Mouse (Mus musculus): ENCODE measurements around the gene Pcp4l1. TPM values are rescaled to one million over a fixed set of nuclear protein-coding genes. Genes with fewer than 3 reads are reported as not detected.

Pcp4l1 gene
- polyA plus RNA-seq (2017; shearing (Covaris generic)): not detected

DNA sequence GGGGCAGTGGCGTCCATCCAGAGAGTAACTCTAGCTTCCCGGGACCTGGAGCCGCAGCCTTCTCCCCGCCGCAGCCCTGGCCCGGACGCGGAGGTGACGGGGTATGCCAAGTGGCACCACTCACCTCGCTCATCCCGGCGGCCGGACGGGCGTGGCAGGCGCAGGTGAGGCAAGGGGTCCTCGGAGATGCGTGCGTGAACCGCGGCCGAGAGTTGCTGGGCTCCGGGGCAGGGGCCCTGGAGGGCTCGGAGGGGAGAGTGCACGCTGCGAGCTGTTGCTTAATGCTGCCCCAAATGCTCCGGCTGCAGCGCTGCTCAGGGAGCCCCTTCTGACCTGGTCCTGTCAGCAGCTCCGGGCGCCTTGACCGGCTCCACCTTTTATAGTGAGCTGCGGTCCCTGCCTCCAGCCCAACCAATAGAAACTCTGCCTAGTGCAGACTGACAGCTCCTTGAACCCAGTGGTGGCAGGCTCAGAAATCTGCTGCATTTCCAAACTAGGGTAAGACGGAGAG lies at the start of gene Pcp4l1:
Gene Pcp4l1 (minus strand): TSS at position 382 of the 511 bp plus-strand sequence.

DNA sequence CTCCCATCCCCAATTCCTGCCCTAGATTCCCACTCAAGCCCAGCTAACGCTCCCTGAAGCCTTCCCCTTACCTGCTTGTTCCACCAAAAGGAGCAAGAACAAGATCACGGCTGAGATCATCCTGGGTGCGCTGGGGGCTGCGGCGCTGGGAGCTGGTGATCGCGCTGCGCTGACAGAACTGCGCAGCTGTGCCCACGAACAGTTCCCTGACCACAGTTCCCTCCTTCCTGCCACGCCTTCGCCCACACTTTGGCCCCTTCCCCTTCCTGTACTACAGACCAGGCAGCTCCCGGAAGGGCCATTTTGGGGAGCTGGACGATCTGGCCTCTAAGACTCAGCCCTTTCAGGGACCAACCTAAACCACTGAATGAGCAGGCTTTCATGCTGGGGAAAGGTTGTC lies 38.1 kb upstream of the Pcp4l1 start, which contains the start of gene Fcer1g:
Gene Fcer1g (minus strand): TSS at position 240 of the 400 bp plus-strand sequence.

DNA sequence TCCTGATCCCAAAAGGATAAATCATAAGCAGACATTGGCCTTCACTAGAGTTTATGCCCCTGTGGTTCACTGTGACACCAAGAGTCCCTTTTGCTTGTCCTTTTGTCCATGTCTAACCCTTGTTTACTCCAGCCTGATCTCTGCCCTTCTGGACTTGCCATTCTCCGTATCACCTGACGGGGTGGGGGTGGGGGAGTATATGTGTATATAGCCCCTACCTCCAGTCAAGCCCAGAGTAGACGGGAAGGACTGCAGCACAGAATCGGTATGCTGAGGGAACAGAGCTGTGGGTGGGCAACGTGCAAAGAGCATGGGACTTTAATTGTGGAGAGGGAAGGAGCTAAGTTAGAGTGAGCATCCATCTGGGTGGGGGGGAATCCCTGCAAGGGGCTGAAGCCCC lies 28.8 kb upstream of the Pcp4l1 start, which contains the start of gene Apoa2:
Gene Apoa2 (plus strand): TSS at position 198 of the 400 bp plus-strand sequence.

DNA sequence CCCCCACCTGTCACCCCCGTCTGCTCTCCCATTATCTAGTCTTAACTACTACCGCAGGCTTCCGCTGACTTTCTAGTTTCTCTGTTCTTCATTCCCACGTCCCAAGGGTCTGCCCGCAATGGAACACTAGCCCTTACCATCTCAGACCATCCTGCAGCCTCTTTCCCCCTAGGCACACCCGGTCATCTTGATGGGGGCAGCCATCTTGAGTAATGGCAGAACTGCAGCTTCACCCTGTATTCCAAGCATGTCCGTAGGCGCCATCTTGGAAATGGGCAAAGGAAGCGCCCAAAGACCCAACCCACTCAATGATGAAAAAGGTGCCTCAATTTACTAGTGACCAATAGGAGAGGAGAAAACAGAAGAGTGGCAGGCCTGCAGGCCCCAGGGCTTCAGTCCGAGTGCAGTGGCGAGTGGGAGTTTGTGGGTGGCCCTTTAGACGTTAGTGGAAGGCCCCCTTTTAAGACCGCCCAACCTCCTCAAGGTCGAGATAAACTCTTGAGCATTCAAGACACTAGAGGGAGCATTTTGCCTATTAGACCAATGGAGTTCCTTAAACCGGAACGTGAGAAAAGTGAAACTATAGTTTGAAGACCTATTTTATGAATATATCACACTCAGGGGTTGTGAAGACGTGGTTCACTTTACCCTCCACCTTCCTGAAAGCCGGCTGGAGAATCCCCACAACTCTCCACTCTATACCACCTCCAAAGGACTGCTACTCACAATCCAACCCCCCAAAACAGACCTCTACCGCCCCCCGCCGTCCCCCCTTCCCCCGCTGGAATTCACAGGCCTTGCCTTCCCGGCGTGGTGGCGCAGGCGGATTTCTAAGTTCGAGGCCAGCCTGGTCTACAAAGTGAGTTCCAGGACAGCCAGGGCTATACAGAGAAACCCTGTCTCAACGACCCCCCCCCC lies 26.4 kb upstream of the Pcp4l1 start, which contains the start of gene Tomm40l:
Gene Tomm40l (minus strand): TSS at position 277 of the 918 bp plus-strand sequence.

DNA sequence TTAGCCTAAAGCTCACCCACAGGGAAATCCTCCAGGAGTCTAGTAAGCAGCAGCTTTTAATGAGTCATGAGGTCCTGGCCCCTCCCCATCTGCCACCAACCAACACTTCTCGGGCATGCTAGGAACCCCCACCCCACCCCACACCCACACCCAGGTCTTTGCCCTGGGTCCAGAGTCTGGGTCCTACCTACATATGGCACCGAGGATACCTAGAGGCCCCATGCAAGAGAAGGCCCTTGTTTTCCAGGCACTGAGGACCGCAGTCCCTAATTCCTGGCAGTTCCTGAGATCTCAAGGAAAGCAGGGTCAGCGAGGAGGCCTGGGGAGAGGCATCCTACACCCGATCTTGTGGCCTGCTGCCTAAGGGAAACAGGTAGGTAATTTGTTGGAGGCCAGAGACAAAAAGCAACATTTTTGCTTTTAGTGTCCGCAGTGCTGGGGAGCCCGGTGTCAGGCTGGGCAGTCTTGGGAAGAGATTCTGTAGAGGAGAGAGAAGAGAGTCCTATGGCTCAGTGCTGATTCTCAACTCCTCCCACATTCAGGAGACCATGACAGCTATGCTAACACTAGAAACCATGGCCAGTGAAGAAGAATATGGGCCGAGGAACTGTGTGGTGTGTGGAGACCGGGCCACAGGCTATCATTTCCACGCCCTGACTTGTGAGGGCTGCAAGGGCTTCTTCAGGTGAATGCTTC lies 17.9 kb upstream of the Pcp4l1 start, which contains the start of gene Nr1i3:
Gene Nr1i3 (plus strand): TSS at position 170 of the 696 bp plus-strand sequence.

DNA sequence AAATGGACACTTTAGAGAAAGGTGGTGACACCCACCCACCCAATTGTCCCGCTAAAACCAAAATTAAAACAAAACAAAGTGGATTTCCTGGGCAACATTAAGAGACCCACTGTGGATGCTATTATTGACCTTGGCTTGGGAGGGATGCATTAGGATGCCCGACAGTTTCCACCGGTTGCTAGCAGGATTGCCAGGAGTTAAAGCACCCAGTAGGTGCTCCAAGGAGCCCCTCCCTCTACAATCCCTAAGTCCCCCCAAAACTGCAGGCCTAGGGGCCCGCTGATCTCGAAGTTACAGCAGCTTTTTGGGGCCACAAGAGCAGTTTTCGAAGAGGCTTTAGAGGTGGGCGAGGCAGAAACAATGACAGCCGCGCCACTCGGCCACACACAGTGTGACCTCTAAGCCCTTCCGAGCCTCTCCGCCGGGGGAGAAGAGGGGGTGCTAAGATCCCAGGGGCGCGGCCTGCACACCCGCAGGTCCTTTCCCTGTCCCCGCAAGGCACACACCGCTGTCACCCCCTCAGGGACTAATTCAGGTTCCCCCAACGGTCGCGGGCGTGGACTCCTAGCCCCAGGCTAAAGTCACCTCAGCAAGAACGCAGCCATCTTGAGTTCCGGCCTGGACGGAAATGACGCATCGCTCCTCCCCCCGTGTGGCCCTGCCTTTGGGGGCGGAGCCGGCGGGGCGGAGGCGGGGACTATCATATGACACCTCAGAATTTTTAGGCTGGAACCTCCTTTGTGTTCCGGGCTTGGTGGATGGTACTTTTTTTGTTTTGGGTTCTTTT lies 45.9 kb downstream of the Pcp4l1 start, which contains the start of the genes Sdhc and Mpz:
Gene Sdhc (minus strand): TSS at position 630 of the 787 bp plus-strand sequence.
Gene Mpz (plus strand): TSS at position 738 of the 787 bp plus-strand sequence.

Other genes with a start within 250 kb of the Pcp4l1 start
- gene Fcgr2b, start 219.7 kb downstream of the Pcp4l1 start, polyA plus RNA-seq (2017; shearing (Covaris generic)): 0.50 TPM
- gene Fcgr4, start 177.3 kb downstream of the Pcp4l1 start, polyA plus RNA-seq (2017; shearing (Covaris generic)): 0.47 TPM
- 1.6 TPM for gene Fcgr3, start 131.3 kb downstream of the Pcp4l1 start, polyA plus RNA-seq (2017; shearing (Covaris generic))
- gene Cfap126, start 82.3 kb downstream of the Pcp4l1 start, polyA plus RNA-seq (2017; shearing (Covaris generic)): 1.2 TPM
- 159 TPM for gene Sdhc, start 45.7 kb downstream of the Pcp4l1 start, polyA plus RNA-seq (2017; shearing (Covaris generic))
- not detected for gene Mpz, start 45.6 kb downstream of the Pcp4l1 start, polyA plus RNA-seq (2017; shearing (Covaris generic))
- gene Nr1i3, start 17.7 kb upstream of the Pcp4l1 start, polyA plus RNA-seq (2017; shearing (Covaris generic)): 0.36 TPM
- 34.9 TPM for gene Tomm40l, start 26.2 kb upstream of the Pcp4l1 start, polyA plus RNA-seq (2017; shearing (Covaris generic))
- not detected for gene Apoa2, start 28.8 kb upstream of the Pcp4l1 start, polyA plus RNA-seq (2017; shearing (Covaris generic))
- 5.2 TPM for gene Fcer1g, start 38.1 kb upstream of the Pcp4l1 start, polyA plus RNA-seq (2017; shearing (Covaris generic))
- gene Adamts4, start 54.2 kb upstream of the Pcp4l1 start, polyA plus RNA-seq (2017; shearing (Covaris generic)): 0.12 TPM
- 181 TPM for gene Ndufs2, start 55.1 kb upstream of the Pcp4l1 start, polyA plus RNA-seq (2017; shearing (Covaris generic))
- 43.3 TPM for gene B4galt3, start 74.1 kb upstream of the Pcp4l1 start, polyA plus RNA-seq (2017; shearing (Covaris generic))
- gene Ppox, start 84.9 kb upstream of the Pcp4l1 start, polyA plus RNA-seq (2017; shearing (Covaris generic)): 83.9 TPM
- 61.2 TPM for gene Usp21, start 91.7 kb upstream of the Pcp4l1 start, polyA plus RNA-seq (2017; shearing (Covaris generic))
- 54.1 TPM for gene Ufc1, start 98.8 kb upstream of the Pcp4l1 start, polyA plus RNA-seq (2017; shearing (Covaris generic))
- gene Dedd, start 132.9 kb upstream of the Pcp4l1 start, polyA plus RNA-seq (2017; shearing (Covaris generic)): 45.6 TPM
- 48.6 TPM for gene Nit1, start 149.4 kb upstream of the Pcp4l1 start, polyA plus RNA-seq (2017; shearing (Covaris generic))
- gene Pfdn2, start 149.4 kb upstream of the Pcp4l1 start, polyA plus RNA-seq (2017; shearing (Covaris generic)): 93.6 TPM
- 0.29 TPM for gene Klhdc9, start 164.5 kb upstream of the Pcp4l1 start, polyA plus RNA-seq (2017; shearing (Covaris generic))
- 0.07 TPM for gene Nectin4, start 173.8 kb upstream of the Pcp4l1 start, polyA plus RNA-seq (2017; shearing (Covaris generic))
- 190 TPM for gene Arhgap30, start 192.7 kb upstream of the Pcp4l1 start, polyA plus RNA-seq (2017; shearing (Covaris generic))
- 75.0 TPM for gene Usf1, start 215.0 kb upstream of the Pcp4l1 start, polyA plus RNA-seq (2017; shearing (Covaris generic))
- 3.2 TPM for gene Tstd1, start 222.6 kb upstream of the Pcp4l1 start, polyA plus RNA-seq (2017; shearing (Covaris generic))
- gene F11r, start 241.3 kb upstream of the Pcp4l1 start, polyA plus RNA-seq (2017; shearing (Covaris generic)): 0.26 TPM